Mouse (Mus musculus) gastrocnemius, adult 2 months (tissue): ENCODE results near the gene Vamp3. TPM values are rescaled to one million over a fixed set of nuclear protein-coding genes. Genes with fewer than 3 reads are reported as not detected.
"Not testable (repeated sequence)": the region's sequence is repeated elsewhere in the genome, so short reads cannot be mapped to it uniquely, and the experiment has no call there.

Experiments used
- DNase-seq: peaks from one replicate; pipeline ENCODE4 v3.0.0; 2022
- H3K27ac ChIP-seq: fragments of 200-600 bp; 2 replicates; pipeline ENCODE4 v1.8.1; 2022; ENCODE audit warnings: mild to moderate bottlenecking
- H3K4me3 ChIP-seq: fragments of 200-600 bp; 2 replicates; pipeline ENCODE4 v1.8.1; 2022; ENCODE audit warnings: mild to moderate bottlenecking, moderate library complexity
- CTCF ChIP-seq: fragments of 200-600 bp; IDR thresholded peaks from 2 replicates; pipeline ENCODE4 v1.8.1; 2022; ENCODE audit warnings: antibody characterized with exemption, mild to moderate bottlenecking, moderate library complexity
- intact Hi-C: fragments of 180-260 bp; cut with DNase I; formaldehyde crosslinking; loops from one replicate; pipeline ENCODE4 v1.15.1; 2025
- total RNA-seq, 2 experiments: library from RNA; stranded (reverse); gene quantifications; 2 replicates each; pipeline ENCODE4 v1.2.3; 2021

The Vamp3 gene
- total RNA-seq, 2 experiments from 2014 or later = 53.8 to 56.3 TPM

DNA sequence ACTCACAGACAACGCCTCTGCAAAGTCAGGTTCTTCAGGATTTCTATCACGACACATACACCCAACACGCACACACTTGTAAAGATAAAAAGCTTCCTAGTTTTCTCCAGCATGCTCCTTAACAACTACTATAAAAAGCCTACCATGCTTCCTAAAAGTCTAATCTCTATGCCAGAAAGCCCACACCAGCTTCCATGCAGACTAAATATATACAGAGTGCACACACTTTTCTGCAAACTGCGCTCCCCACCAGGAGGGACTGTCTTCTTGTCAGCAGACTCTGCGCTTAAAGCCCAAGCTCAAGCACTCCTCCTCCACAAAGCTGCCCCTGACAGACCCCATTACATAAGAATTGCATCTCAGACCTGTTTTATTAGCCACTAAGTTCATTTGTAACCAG lies 16.3 kb downstream of the Vamp3 start:
- no peak for DNase-seq
- peak overlapping the region; percentile 12; the same call in 1 of the 2 replicates for H3K27ac ChIP-seq
- intact Hi-C loops = no loop called here
- TF ChIP-seq CTCF = no peak
- peak overlapping the region; percentile 9; the same call in 1 of the 2 replicates for H3K4me3 ChIP-seq

DNA sequence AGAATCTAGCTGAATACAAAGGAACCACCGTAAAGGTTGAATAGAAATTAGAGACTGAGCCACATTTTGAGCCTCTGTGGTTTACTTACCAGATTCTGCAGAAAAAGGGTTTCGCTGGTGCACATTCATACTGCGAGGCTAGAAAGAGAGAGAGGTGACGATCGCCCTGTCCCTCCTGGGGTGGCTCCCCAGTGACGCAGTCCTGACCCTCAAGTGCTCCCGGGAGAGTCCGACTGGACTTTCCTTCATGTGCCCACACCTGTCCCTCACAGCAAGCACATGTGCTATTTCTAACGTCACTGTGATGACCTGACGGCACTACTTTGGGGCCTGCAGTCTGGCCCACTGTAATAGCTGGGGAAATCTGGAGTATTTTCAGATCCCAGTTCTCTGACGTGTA lies 20.0 kb downstream of the Vamp3 start:
- Histone ChIP-seq H3K4me3 (no peak overlapping the region), H3K27ac (no peak overlapping the region)
- no peak for DNase-seq
- intact Hi-C loops = no loop called here
- no peak for TF ChIP-seq CTCF

DNA sequence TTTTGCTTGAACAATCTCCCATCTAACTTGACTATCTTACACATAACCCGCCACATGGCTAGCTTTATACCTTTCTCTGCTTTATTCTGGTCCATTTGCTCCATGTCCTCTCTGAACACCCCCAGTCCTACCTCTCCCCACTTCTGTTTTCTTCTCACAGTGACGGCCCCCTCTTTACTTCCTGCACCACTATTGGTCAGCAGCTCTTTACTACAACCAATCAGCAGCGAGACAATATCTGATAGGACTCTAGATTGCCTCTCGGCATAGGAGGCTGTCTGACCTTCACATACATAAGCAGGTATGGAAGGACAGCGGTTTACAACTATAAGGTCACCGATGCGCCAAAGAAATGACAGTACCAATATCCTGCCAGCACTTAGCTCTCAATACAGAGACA lies 21.2 kb downstream of the Vamp3 start:
- intact Hi-C loops = no loop called here
- TF ChIP-seq CTCF = no peak

DNA sequence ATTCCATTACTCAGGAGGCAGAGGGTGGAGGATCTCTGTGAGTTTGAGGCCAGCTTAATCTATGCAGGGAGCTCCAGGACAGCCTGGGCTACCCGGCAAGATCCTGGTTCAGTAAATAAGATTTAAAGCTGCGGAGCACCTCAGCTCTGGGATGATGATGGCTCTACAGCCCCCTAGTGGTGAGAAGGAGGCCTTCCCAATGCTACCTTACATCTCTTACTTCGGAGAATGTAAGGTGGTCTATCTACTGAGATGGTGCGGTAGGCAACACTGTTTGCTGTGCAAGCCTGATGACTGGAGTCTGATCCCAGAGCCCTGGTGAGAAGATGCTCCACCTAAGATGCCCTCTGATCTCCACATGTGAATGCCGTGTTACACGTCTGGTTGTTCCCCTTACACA lies 30.8 kb downstream of the Vamp3 start:
- TF ChIP-seq CTCF = peak; percentile 75
- Histone ChIP-seq H3K27ac (no peak overlapping the region), H3K4me3 (no peak overlapping the region)
- DNase-seq = peak; percentile 35
- intact Hi-C loops = no loop called here

More for the DNA sequence above, 21.2 kb downstream of the Vamp3 start:
- no peak for DNase-seq
- Histone ChIP-seq H3K4me3 (no peak overlapping the region), H3K27ac (no peak overlapping the region)

DNA sequence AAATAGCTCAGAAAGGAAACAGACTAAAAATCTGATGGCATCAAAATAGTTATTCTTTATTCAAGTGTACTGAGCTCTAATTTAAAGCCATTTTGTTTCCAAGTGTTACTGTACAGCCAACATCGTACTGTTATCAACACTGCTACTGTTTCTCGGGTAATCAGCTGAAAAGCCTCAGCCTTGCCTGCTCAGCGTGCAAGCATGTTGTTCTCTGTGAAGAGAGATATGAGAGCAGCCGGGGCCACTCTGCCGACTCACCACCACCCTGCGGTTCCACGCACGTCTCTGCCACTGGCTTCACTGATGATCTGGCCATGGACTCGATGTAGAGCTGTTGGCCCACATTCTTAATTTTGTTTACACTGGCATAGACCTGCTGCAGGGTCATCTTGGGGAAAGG lies 33.6 kb downstream of the Vamp3 start:
- H3K4me3 ChIP-seq = no peak overlapping the region
- no peak for TF ChIP-seq CTCF
- no peak overlapping the region for H3K27ac ChIP-seq
- intact Hi-C loops = no loop called here
- no peak for DNase-seq

DNA sequence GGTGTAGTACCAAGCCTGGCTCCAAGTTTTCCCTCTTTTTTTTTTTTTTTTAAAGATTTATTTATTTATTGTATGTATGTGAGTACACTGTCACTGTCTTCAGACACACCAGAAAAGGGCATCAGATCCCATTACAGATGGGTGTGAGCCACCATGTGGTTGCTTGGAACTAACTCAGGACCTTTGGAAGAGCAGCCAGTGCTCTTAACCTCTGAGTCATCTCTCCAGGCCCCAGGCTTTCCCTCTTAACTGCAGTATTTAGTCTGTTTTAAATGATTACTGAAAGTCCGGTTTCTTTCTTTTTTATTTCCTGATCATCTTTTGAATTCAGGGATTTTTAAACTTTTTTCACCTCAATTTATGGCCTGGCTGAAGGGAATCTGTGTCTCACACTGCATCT lies 40.4 kb downstream of the Vamp3 start:
- H3K4me3 ChIP-seq, intact Hi-C loops, DNase-seq: not testable (repeated sequence)
- peak overlapping the region; percentile 38; the same call in 1 of the 2 replicates for H3K27ac ChIP-seq

DNA sequence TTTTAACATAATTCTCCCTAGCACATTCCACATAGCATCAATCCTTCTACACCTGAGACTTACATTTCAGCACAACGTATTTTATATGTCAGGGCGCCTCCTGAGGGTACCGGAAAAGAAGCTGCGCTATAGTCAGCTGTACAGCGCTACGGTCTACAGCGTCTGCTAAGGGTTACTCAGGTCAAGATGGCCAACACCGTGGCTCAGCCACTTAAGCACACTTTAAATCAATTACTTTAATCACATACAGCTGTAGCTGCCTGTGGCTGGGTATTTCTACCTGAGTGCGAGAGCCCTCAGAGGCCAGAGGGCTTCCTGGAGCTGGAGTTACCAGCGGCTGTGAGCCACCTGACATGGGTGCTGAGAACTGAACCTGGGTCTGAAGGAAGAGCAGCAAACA lies 41.8 kb downstream of the Vamp3 start:
- no peak for TF ChIP-seq CTCF
- no peak for DNase-seq
- Histone ChIP-seq H3K27ac (no peak overlapping the region), H3K4me3 (no peak overlapping the region)
- intact Hi-C loops = no loop called here

DNA sequence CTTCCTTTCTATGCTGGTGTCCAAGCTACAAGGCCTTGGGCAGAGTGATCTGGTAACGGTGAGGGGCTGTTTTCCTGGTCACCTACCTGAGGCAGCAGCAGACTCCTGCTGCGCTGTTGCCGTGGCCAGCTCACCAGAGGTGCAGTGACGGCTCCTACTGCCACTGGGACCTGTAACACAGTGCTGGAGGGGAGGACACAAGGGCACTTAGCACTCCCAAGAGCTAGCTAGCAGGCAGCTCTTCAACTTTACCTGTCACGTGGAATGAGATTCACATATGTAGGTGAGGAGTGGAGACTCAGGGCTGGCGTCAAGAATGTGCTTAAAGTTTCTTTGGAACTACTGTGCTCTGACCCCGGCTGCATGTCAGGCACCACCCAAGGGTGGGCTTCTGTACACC lies 47.4 kb downstream of the Vamp3 start:
- no peak for DNase-seq
- Histone ChIP-seq H3K27ac (no peak overlapping the region), H3K4me3 (no peak overlapping the region)
- no peak for TF ChIP-seq CTCF
- intact Hi-C loops = no loop called here

DNA sequence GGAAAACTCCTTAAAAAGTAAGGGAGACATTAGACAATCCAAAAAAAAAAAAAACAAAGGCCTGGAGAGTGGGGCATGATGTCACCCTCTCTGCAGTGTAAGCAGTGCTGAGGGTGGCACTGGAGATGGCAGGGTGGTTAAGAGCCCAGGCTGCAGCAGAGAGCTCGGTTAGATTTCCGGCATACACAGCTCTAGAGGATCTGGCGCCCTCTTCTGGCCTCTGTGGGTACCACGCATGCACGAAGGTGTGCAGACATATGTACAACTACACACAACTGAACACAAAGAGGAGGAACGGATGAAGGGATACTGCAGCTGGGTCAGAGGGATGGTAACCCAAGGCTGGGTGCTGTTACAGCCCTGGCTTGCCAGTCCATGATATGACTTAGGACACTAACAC lies 50.8 kb downstream of the Vamp3 start:
- DNase-seq = peak; percentile 51
- intact Hi-C loops = no loop called here
- TF ChIP-seq CTCF = peak; percentile 52
- no peak overlapping the region for H3K4me3 ChIP-seq
- H3K27ac ChIP-seq = no peak overlapping the region

DNA sequence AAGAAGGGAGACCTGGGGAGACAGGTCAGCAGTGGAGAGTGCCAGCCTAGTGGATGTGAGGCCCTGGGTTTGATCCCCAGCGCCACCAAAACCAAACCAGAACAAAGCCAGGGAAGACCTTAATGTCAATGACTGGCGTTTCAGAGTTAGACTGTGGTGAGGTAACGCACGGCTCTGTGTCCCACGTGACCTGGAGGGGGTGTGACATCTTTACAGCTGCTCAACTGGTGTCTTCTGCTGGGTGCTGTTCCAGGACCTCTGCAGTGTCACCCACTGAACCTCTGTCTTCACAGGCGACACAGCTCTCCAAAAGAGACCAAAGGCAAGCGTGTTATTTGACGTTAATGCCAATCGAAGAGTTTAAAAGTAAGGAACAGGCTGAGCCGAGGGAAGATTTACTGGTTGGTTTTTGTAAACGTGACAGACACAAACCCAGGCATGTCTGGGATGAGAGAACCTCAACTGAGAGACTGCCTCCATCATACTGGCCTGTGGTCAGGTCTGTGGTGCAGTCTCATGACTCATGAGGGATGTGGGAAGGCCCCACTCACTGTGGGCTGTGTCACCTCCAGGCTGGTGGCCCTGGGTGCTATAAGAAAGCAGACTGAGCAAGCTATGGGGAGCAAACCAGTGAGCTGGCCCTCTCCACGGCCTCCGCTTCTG lies 52.0 kb downstream of the Vamp3 start:
- intact Hi-C loops = no loop called here

DNA sequence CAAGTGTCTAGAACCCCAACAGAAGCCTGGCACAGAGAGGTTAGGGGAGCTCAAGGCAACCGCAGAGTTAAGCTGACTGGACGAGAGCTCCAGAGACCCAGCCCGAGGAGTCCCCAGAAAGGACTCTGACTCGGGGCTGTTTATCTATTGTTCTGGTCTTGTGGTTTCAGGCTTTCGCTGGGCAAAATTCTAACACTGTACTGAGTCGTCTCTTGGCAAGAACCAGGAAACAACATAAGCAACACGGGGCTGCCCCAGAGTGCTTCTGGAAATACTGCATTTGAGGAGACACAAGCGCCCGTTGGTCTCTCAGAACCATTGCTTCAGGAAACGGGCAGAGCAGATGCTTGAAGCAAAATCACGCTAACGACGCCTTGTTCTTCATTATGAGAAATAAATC lies 56.4 kb downstream of the Vamp3 start:
- Histone ChIP-seq H3K27ac (no peak overlapping the region), H3K4me3 (no peak overlapping the region)
- DNase-seq = no peak
- no peak for TF ChIP-seq CTCF
- intact Hi-C loops = no loop called here

More for the DNA sequence above, 52.0 kb downstream of the Vamp3 start:
- no peak for TF ChIP-seq CTCF
- Histone ChIP-seq H3K4me3 (no peak overlapping the region), H3K27ac (no peak overlapping the region)
- DNase-seq = no peak

DNA sequence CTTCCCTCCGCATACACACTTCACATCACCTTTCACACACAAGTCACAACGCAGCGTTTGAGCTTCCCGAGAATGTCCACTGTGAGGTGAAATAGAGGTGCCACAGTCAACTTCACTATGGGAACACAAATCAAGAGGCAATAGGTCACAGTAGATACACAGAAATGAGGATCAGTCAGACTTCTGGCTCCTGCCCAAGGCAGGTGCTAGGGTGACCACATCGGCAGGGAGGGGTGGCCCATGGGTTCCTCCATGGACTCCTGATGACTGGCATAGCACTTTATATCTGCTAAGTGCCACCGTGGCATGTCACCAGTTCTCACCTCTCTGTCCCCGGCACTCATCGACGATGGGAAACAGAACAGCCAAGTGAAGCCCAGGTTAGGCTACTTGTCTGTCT lies 59.1 kb downstream of the Vamp3 start:
- no peak for TF ChIP-seq CTCF
- DNase-seq = no peak
- intact Hi-C loops = no loop called here
- Histone ChIP-seq H3K27ac (no peak overlapping the region), H3K4me3 (no peak overlapping the region)

Other genes with a start within 250 kb of the Vamp3 start
- 10 to 100 TPM; 20.7 to 50.5 TPM for gene Errfi1, start 204.0 kb downstream of the Vamp3 start, total RNA-seq
- gene Park7, start 143.5 kb downstream of the Vamp3 start, total RNA-seq = 100 to 1,000 TPM; 579 to 815 TPM
- under 1 TPM in 1 of 2 experiments, not detected in 1; 0.20 TPM for gene Tnfrsf9, start 143.4 kb downstream of the Vamp3 start, total RNA-seq
- gene Uts2, start 60.9 kb downstream of the Vamp3 start, total RNA-seq = not detected
- 1 to 10 TPM; 3.6 to 9.3 TPM for gene Per3, start 13.3 kb downstream of the Vamp3 start, total RNA-seq
- not detected for gene Gm13090, start 31.6 kb upstream of the Vamp3 start, total RNA-seq